Mouse (Mus musculus) CH12.LX (cell line): ENCODE measurements around the gene Daglb. TPM values are rescaled to one million over a fixed set of nuclear protein-coding genes. Genes with fewer than 3 reads are reported as not detected.

ENCODE experiments used
- DNase-seq: peaks from one replicate; pipeline ENCODE4 v3.0.0-alpha.2; 2013; ENCODE audit errors: extremely low read depth
- H3K27ac ChIP-seq: 2 replicates; pipeline ENCODE4 v1.5.1; 2012; ENCODE audit warnings: low read depth, mild to moderate bottlenecking, control low read depth, moderate library complexity; ENCODE audit not compliant: insufficient read depth
- H3K27me3 ChIP-seq: replicated peaks from 2 replicates; pipeline ENCODE3; 2012; ENCODE audit warnings: inconsistent platforms
- H3K36me3 ChIP-seq, 2 experiments: replicated peaks in 1 of 2; 2 replicates each; pipeline versions ENCODE3 to v1.6.1; 2012; ENCODE audit warnings: inconsistent platforms in 1 of 2, low read length in 1 of 2, mild to moderate bottlenecking in 1 of 2, mixed read lengths in 1 of 2, moderate library complexity in 1 of 2; ENCODE audit not compliant: control insufficient read depth in 1 of 2, insufficient read depth in 1 of 2
- H3K4me1 ChIP-seq, 2 experiments: 2 replicates each; pipeline ENCODE4 v1.6.1; 2012; ENCODE audit warnings: inconsistent platforms in 1 of 2, moderate library complexity in 1 of 2; ENCODE audit not compliant: insufficient read depth in 2 of 2, control insufficient read depth in 1 of 2
- H3K4me2 ChIP-seq: 2 replicates; pipeline ENCODE4 v1.6.1; 2012; ENCODE audit warnings: low read depth, mild to moderate bottlenecking, control low read depth; ENCODE audit not compliant: poor library complexity, insufficient read depth, severe bottlenecking
- H3K4me3 ChIP-seq, 3 experiments: fragments of 150-350 bp in 1 of 3; sonication (generic) in 1 of 3; replicated peaks in 1 of 3; 2 replicates each; pipeline versions ENCODE3 to v1.5.1; 2011 to 2012; ENCODE audit warnings: low read depth in 2 of 3, low read length in 2 of 3, mild to moderate bottlenecking in 2 of 3, moderate library complexity in 2 of 3, control low read depth in 1 of 3, improper control_type of control experiment in 1 of 3, inconsistent platforms in 1 of 3, mixed read lengths in 1 of 3; ENCODE audit not compliant: poor library complexity in 1 of 3
- H3K79me2 ChIP-seq: replicated peaks from 2 replicates; pipeline ENCODE4 v1.6.1; 2012; ENCODE audit warnings: mild to moderate bottlenecking, moderate library complexity; ENCODE audit not compliant: control insufficient read depth, poor library complexity, insufficient read depth, severe bottlenecking; ENCODE audit errors: extremely low read depth
- H3K9ac ChIP-seq: 2 replicates; pipeline ENCODE4 v1.6.1; 2012; ENCODE audit warnings: low read depth, mild to moderate bottlenecking, control low read depth, moderate library complexity; ENCODE audit not compliant: insufficient read depth
- H3K9me3 ChIP-seq: replicated peaks from 2 replicates; pipeline ENCODE3; 2012; ENCODE audit warnings: low read length, inconsistent platforms, mixed read lengths
- BHLHE40 ChIP-seq: IDR thresholded peaks from 2 replicates; pipeline ENCODE4 v1.6.1; 2011; ENCODE audit warnings: mild to moderate bottlenecking, low read depth, low read length, improper control_type of control experiment
- CHD1 ChIP-seq: IDR thresholded peaks from 2 replicates; pipeline ENCODE4 v1.6.1; 2012; ENCODE audit warnings: low read depth, low read length, improper control_type of control experiment, inconsistent platforms
- CHD2 ChIP-seq: IDR thresholded peaks from 2 replicates; pipeline ENCODE4 v1.6.1; 2011; ENCODE audit warnings: low read length, improper control_type of control experiment
- E2F4 ChIP-seq: IDR thresholded peaks from 2 replicates; pipeline ENCODE4 v1.6.1; 2011; ENCODE audit warnings: low read depth, low read length, improper control_type of control experiment; ENCODE audit not compliant: insufficient replicate concordance
- ELF1 ChIP-seq: IDR thresholded peaks from 2 replicates; pipeline ENCODE4 v1.6.1; 2014; ENCODE audit warnings: low read depth, mild to moderate bottlenecking, inconsistent platforms, low read length, improper control_type of control experiment
- ETS1 ChIP-seq: conservative IDR thresholded peaks from 2 replicates; pipeline ENCODE4 v1.6.1; 2012; ENCODE audit warnings: low read depth, mild to moderate bottlenecking, inconsistent platforms, low read length, improper control_type of control experiment, moderate library complexity
- HCFC1 ChIP-seq: IDR thresholded peaks from 2 replicates; pipeline ENCODE4 v1.6.1; 2012; ENCODE audit warnings: low read depth, mild to moderate bottlenecking, inconsistent platforms, low read length, improper control_type of control experiment
- IRF4 ChIP-seq: IDR thresholded peaks from 2 replicates; pipeline ENCODE4 v1.6.1; 2014; ENCODE audit warnings: low read depth, mild to moderate bottlenecking, inconsistent platforms, low read length, improper control_type of control experiment
- JUN ChIP-seq: IDR thresholded peaks from 2 replicates; pipeline ENCODE4 v1.6.1; 2011; ENCODE audit warnings: low read depth, mild to moderate bottlenecking, low read length, improper control_type of control experiment, moderate library complexity; ENCODE audit not compliant: insufficient read depth
- KAT2A ChIP-seq: IDR thresholded peaks from 2 replicates; pipeline ENCODE4 v1.6.1; 2012; ENCODE audit warnings: low read length, improper control_type of control experiment, inconsistent platforms; ENCODE audit not compliant: insufficient replicate concordance
- MAZ ChIP-seq: IDR thresholded peaks from 2 replicates; pipeline ENCODE4 v1.6.1; 2012; ENCODE audit warnings: low read depth, mild to moderate bottlenecking, inconsistent platforms, low read length, improper control_type of control experiment, moderate library complexity
- MEF2A ChIP-seq: IDR thresholded peaks from 2 replicates; pipeline ENCODE4 v1.6.1; 2014; ENCODE audit warnings: low read depth, mild to moderate bottlenecking, inconsistent platforms, low read length, improper control_type of control experiment, borderline replicate concordance
- MXI1 ChIP-seq: IDR thresholded peaks from 2 replicates; pipeline ENCODE4 v1.6.1; 2011; ENCODE audit warnings: mild to moderate bottlenecking, low read depth, low read length, improper control_type of control experiment
- MYC ChIP-seq: IDR thresholded peaks from 2 replicates; pipeline ENCODE4 v1.6.1; 2011; ENCODE audit warnings: low read depth, mild to moderate bottlenecking, improper control_type of control experiment, low read length
- PAX5 ChIP-seq: IDR thresholded peaks from 2 replicates; pipeline ENCODE4 v1.6.1; 2012; ENCODE audit warnings: low read length, inconsistent platforms, mixed read lengths
- POLR2AphosphoS2 ChIP-seq: IDR thresholded peaks from 2 replicates; pipeline ENCODE4 v1.6.1; 2011; ENCODE audit warnings: low read depth, low read length, improper control_type of control experiment
- ZNF384 ChIP-seq: IDR thresholded peaks from 2 replicates; pipeline ENCODE4 v1.6.1; 2012; ENCODE audit warnings: low read depth, low read length, improper control_type of control experiment, inconsistent platforms
- dilution Hi-C: fragments of 300-500 bp; cut with MboI; formaldehyde crosslinking; loops from 2 replicates; pipeline ENCODE4 v1.14.3; 2020; ENCODE audit warnings: low sequenced_read_pairs; ENCODE audit not compliant: extremely low pct_unique_long_range_greater_than_20kb, extremely low pct_ligation_motif_present
- in situ Hi-C: fragments of 300-500 bp; cut with MboI; formaldehyde crosslinking; loops from 3 replicates; pipeline ENCODE4 v1.14.3; 2019; ENCODE audit warnings: low sequenced_read_pairs, low pct_ligation_motif_present, low pct_unique_long_range_greater_than_20kb, mixed read lengths
- polyA plus RNA-seq: library from polyadenylated mRNA; unstranded; fragments of >175 nt; gene quantifications from 2 replicates; pipeline ENCODE4 v1.2.1, GENCODE M21; 2012; ENCODE audit warnings: low read depth; ENCODE audit not compliant: insufficient read length
- total RNA-seq, 2 experiments: library from RNA; depleted of rRNA; stranded (reverse); fragments of 300-350 nt in 1 of 2; fragments of >200 nt in 1 of 2; gene quantifications; 2 replicates each; pipeline ENCODE4 v1.2.3; 2012 to 2014

Daglb gene
- total and polyA plus RNA-seq, 3 experiments, result 10.4 to 11.9 (median 11.4) TPM

- Histone ChIP-seq H3K27me3 (no peaks in the 10 kb centered on the region), H3K4me1 (peaks cover 0 to 11% of the 10 kb centered on the region in 2 experiments; a peak in 1 of 4 replicates), H3K4me3 (no peak overlapping the region), H3K4me2 (no peak overlapping the region), H3K9ac (no peak overlapping the region), H3K79me2 (peaks cover 11% of the 10 kb centered on the region), H3K9me3 (no peaks in the 10 kb centered on the region), H3K36me3 (peaks cover 60 to 90% of the 10 kb centered on the region in 2 experiments), H3K27ac (no peak overlapping the region)
- in situ Hi-C loops, result no loop called here
- dilution Hi-C loops, result no loop called here
- no peak for DNase-seq
- TF ChIP-seq POLR2AphosphoS2 (0 out of 2 replicates have a peak, but pooled peaks have one; percentile 27), CHD2 (no peak), PAX5 (no peak)
These were observed 41.2 kb downstream of the Daglb start for GRCm38 (mm10) chr5:143505545-143505944.

- no peak overlapping the region for H3K4me2 ChIP-seq
- no peaks in the 10 kb centered on the region for H3K9me3 ChIP-seq
- dilution Hi-C loops (no loop called here), in situ Hi-C loops (no loop called here)
- no peak for DNase-seq
- no peak overlapping the region for H3K4me3 ChIP-seq
- H3K9ac ChIP-seq, result no peak overlapping the region
- peaks cover 0 to 11% of the 10 kb centered on the region in 2 experiments; a peak in 1 of 4 replicates for H3K4me1 ChIP-seq
- H3K27ac ChIP-seq, result no peak overlapping the region
- H3K27me3 ChIP-seq, result no peaks in the 10 kb centered on the region
- no peak for TF ChIP-seq POLR2AphosphoS2
- no peak for TF ChIP-seq MXI1
- TF ChIP-seq HCFC1, result no peak
- TF ChIP-seq ETS1, result no peak
- TF ChIP-seq ELF1, result no peak
- no peak for TF ChIP-seq CHD1
- TF ChIP-seq E2F4, result no peak
- TF ChIP-seq BHLHE40, result no peak
- TF ChIP-seq MEF2A, result no peak
- TF ChIP-seq IRF4, result no peak
- no peak for TF ChIP-seq MAZ
- no peak for TF ChIP-seq MYC
- TF ChIP-seq ZNF384, result no peak
- TF ChIP-seq JUN, result no peak
- no peak for TF ChIP-seq KAT2A
- peaks cover 69 to 92% of the 10 kb centered on the region in 2 experiments for H3K36me3 ChIP-seq
- peaks cover 29% of the 10 kb centered on the region for H3K79me2 ChIP-seq
These were observed 44.9 kb downstream of the Daglb start for GRCm38 (mm10) chr5:143509294-143509693.
